Mouse (Mus musculus) stomach, embryonic 14.5 days (tissue): ENCODE data around the gene Accs. TPM values are rescaled to one million over a fixed set of nuclear protein-coding genes. Genes with fewer than 3 reads are reported as not detected.

Source experiments
- ATAC-seq: fragments of 200-750 bp; cut with Nextera tagmentation; 2 replicates; pipeline ENCODE4 v1.8.0; 2017; ENCODE audit warnings: low read depth, moderate TSS enrichment; ENCODE audit not compliant: insufficient number of reproducible peaks, insufficient read depth, low FRiP score
- H3K27ac ChIP-seq: fragments of 300-500 bp; sonication (generic); 2 replicates; pipeline ENCODE4 v1.5.1; 2014; ENCODE audit warnings: mild to moderate bottlenecking, low read length, moderate library complexity, mixed read lengths
- H3K27me3 ChIP-seq: fragments of 300-500 bp; sonication (generic); 2 replicates; pipeline ENCODE4 v1.6.1; 2014; ENCODE audit warnings: low read length, control low read depth, mixed read lengths; ENCODE audit not compliant: control insufficient read depth, insufficient read depth
- H3K36me3 ChIP-seq: fragments of 300-500 bp; sonication (generic); 2 replicates; pipeline ENCODE4 v1.6.1; 2014; ENCODE audit warnings: mild to moderate bottlenecking, control low read depth, low read length, moderate library complexity, mixed read lengths; ENCODE audit not compliant: control insufficient read depth, insufficient read depth
- H3K4me1 ChIP-seq: fragments of 300-500 bp; sonication (generic); 2 replicates; pipeline ENCODE4 v1.6.1; 2014; ENCODE audit warnings: low read length, control low read depth, mixed read lengths; ENCODE audit not compliant: control insufficient read depth, insufficient read depth
- H3K4me2 ChIP-seq: fragments of 300-500 bp; sonication (generic); replicated peaks from 2 replicates; pipeline ENCODE4 v1.6.1; 2014; ENCODE audit warnings: low read depth, low read length, control low read depth
- H3K4me3 ChIP-seq: fragments of 300-500 bp; sonication (generic); 2 replicates; pipeline ENCODE4 v1.5.1; 2014; ENCODE audit warnings: low read depth, low read length, control low read depth
- H3K9ac ChIP-seq: fragments of 300-500 bp; sonication (generic); replicated peaks from 2 replicates; pipeline ENCODE4 v1.6.1; 2014; ENCODE audit warnings: low read depth, mild to moderate bottlenecking, control low read depth, low read length, moderate library complexity, mixed read lengths
- H3K9me3 ChIP-seq: fragments of 300-500 bp; sonication (generic); 2 replicates; pipeline ENCODE4 v1.6.1; 2016; ENCODE audit warnings: low read depth, low read length, control low read depth; ENCODE audit not compliant: control insufficient read depth
- WGBS: fragments of 180-500 bp; shearing (Covaris S2); extraction: QIAGEN DNeasy Blood & Tissue Kit; methylation state at CpG from one replicate; pipeline ENCODE4 v1.1.7; 2014; 5-methylcytosine and 5-hydroxymethylcytosine counted together
- polyA plus RNA-seq: library from polyadenylated mRNA; unstranded; fragments of >200 nt; fragmentation: Nextera tagmentation; extraction: Ambion mirVana; gene quantifications from 2 replicates; pipeline ENCODE4 v1.2.1, GENCODE M21; 2014

The Accs gene
- polyA plus RNA-seq, 1 experiment from 2014 or later = 11.3 TPM

- Histone ChIP-seq H3K9me3 (no peaks in the 10 kb centered on the region), H3K4me1 (no peaks in the 10 kb centered on the region), H3K4me3 (no peak overlapping the region), H3K36me3 (peaks cover 12% of the 10 kb centered on the region), H3K9ac (no peak overlapping the region), H3K4me2 (no peak overlapping the region), H3K27ac (no peak overlapping the region), H3K27me3 (no peaks in the 10 kb centered on the region)
- WGBS = 92% methylated on average over 3 of the region's 3 CpGs
- ATAC-seq = no peak
Measured at GRCm38 (mm10) chr2:93841349-93841748, 8.4 kb downstream of the Accs start.

GRCm38 (mm10) chr2:93840109-93840508 is 9.6 kb downstream of the Accs start:
- H3K36me3 ChIP-seq = peaks cover 12% of the 10 kb centered on the region

GRCm38 (mm10) chr2:93838931-93839330 is 10.8 kb downstream of the Accs start:
- H3K9me3 ChIP-seq = no peaks in the 10 kb centered on the region
- no peak overlapping the region for H3K4me2 ChIP-seq
- peaks cover 7% of the 10 kb centered on the region; the same call in 1 of the 2 replicates for H3K36me3 ChIP-seq
- H3K4me1 ChIP-seq = no peaks in the 10 kb centered on the region
- ATAC-seq = no peak
- H3K4me3 ChIP-seq = no peak overlapping the region
- H3K27ac ChIP-seq = no peak overlapping the region
- no peaks in the 10 kb centered on the region for H3K27me3 ChIP-seq
- no peak overlapping the region for H3K9ac ChIP-seq
- 91% methylated on average over 4 of the region's 4 CpGs for WGBS

More at GRCm38 (mm10) chr2:93840109-93840508, 9.6 kb downstream of the Accs start:
- Histone ChIP-seq H3K4me2 (no peak overlapping the region), H3K27me3 (no peaks in the 10 kb centered on the region), H3K9ac (no peak overlapping the region), H3K27ac (no peak overlapping the region), H3K4me3 (no peak overlapping the region), H3K9me3 (no peaks in the 10 kb centered on the region), H3K4me1 (no peaks in the 10 kb centered on the region)
- no peak for ATAC-seq
- WGBS = 81% methylated on average over 6 of the region's 6 CpGs

- Histone ChIP-seq H3K27ac (no peak overlapping the region), H3K27me3 (no peaks in the 10 kb centered on the region), H3K36me3 (no peaks in the 10 kb centered on the region; the same call in 1 of the 2 replicates), H3K4me2 (no peak overlapping the region), H3K9ac (no peak overlapping the region), H3K4me3 (no peak overlapping the region), H3K4me1 (no peaks in the 10 kb centered on the region), H3K9me3 (no peaks in the 10 kb centered on the region)
- ATAC-seq = no peak
- WGBS = 68% methylated on average over 13 of the region's 13 CpGs
Measured at GRCm38 (mm10) chr2:93836232-93836785, 13.4 kb downstream of the Accs start.

GRCm38 (mm10) chr2:93835596-93835995 is 14.1 kb downstream of the Accs start:
- no peak overlapping the region for H3K4me3 ChIP-seq
- no peak overlapping the region for H3K4me2 ChIP-seq
- no peak overlapping the region for H3K9ac ChIP-seq
- no peak overlapping the region for H3K27ac ChIP-seq
- H3K27me3 ChIP-seq = no peaks in the 10 kb centered on the region
- H3K4me1 ChIP-seq = no peaks in the 10 kb centered on the region
- no peak for ATAC-seq
- 72% methylated on average over 11 of the region's 11 CpGs for WGBS
- H3K9me3 ChIP-seq = no peaks in the 10 kb centered on the region
- no peaks in the 10 kb centered on the region; the same call in 1 of the 2 replicates for H3K36me3 ChIP-seq

GRCm38 (mm10) chr2:93823519-93823918 is 26.2 kb downstream of the Accs start:
- H3K4me3 ChIP-seq = no peak overlapping the region
- H3K9ac ChIP-seq = no peak overlapping the region
- WGBS = 25% methylated on average over 8 of the region's 8 CpGs
- H3K27ac ChIP-seq = no peak overlapping the region
- no peaks in the 10 kb centered on the region for H3K27me3 ChIP-seq
- H3K4me2 ChIP-seq = no peak overlapping the region
- H3K4me1 ChIP-seq = peaks cover 7% of the 10 kb centered on the region; the same call in 1 of the 2 replicates
- no peak for ATAC-seq
- no peaks in the 10 kb centered on the region for H3K9me3 ChIP-seq
- peaks cover 2% of the 10 kb centered on the region; the same call in 1 of the 2 replicates for H3K36me3 ChIP-seq

GRCm38 (mm10) chr2:93822045-93822749 is 27.5 kb downstream of the Accs start, which contains the start of gene Ext2:
Ext2 (minus strand) TSS chr2:93822568.
- ATAC-seq = peak; percentile 91
- Histone ChIP-seq H3K4me1 (peaks cover 7% of the 10 kb centered on the region; the same call in 1 of the 2 replicates), H3K4me3 (peak within 1 kb of the TSS; percentile 91), H3K9ac (peak within 1 kb of the TSS; percentile 89), H3K9me3 (no peaks in the 10 kb centered on the region), H3K27me3 (no peaks in the 10 kb centered on the region), H3K27ac (no peak within 1 kb of the TSS), H3K36me3 (peaks cover 4% of the 10 kb centered on the region; the same call in 1 of the 2 replicates), H3K4me2 (peak within 1 kb of the TSS; percentile 85)
- WGBS = under 1% methylated on average over 66 of the region's 66 CpGs

GRCm38 (mm10) chr2:93817791-93818190 is 32.0 kb downstream of the Accs start:
- Histone ChIP-seq H3K4me2 (no peak overlapping the region), H3K9me3 (no peaks in the 10 kb centered on the region)
- ATAC-seq = no peak

More at GRCm38 (mm10) chr2:93817791-93818190, 32.0 kb downstream of the Accs start:
- H3K4me1 ChIP-seq = peaks cover 7% of the 10 kb centered on the region; the same call in 1 of the 2 replicates
- H3K27ac ChIP-seq = no peak overlapping the region
- no peaks in the 10 kb centered on the region for H3K27me3 ChIP-seq
- H3K4me3 ChIP-seq = no peak overlapping the region
- H3K9ac ChIP-seq = no peak overlapping the region
- WGBS = 97% methylated on average over 5 of the region's 5 CpGs
- peaks cover 11% of the 10 kb centered on the region for H3K36me3 ChIP-seq
